In genomic region chr10:76117966-76118365, GRCm38 (mm10) we compare ENCODE assay signal across 8 mouse cellular contexts. TPM values are rescaled to one million over a fixed set of nuclear protein-coding genes. Genes with fewer than 3 reads are reported as not detected.
DNase-seq lines count a peak whose midpoint lies in the region; ATAC-seq and TF ChIP-seq lines count a peak whose summit lies in the region.

No protein-coding gene starts in this region.

- H3K27ac ChIP-seq in midbrain, embryonic 11.5 days (ENCODE audit: low read depth, low read length): no peak overlapping the region
- H3K27ac ChIP-seq in midbrain, embryonic 13.5 days: no peak overlapping the region
- H3K27ac ChIP-seq in cortical plate, adult 2 months (ENCODE audit: insufficient read depth, low read length): no peak overlapping the region
- no peak overlapping the region for H3K27ac ChIP-seq in intestine, embryonic 15.5 days
- no peak overlapping the region for H3K27ac ChIP-seq in liver, embryonic 14.5 days

- no peaks in the 10 kb centered on the region for H3K9me3 ChIP-seq in midbrain, embryonic 11.5 days (ENCODE audit: control insufficient read depth, low read length)
- H3K9me3 ChIP-seq in midbrain, embryonic 13.5 days: no peaks in the 10 kb centered on the region
- H3K9me3 ChIP-seq in intestine, embryonic 15.5 days: no peaks in the 10 kb centered on the region
- no peaks in the 10 kb centered on the region for H3K9me3 ChIP-seq in liver, embryonic 14.5 days (ENCODE audit: control insufficient read depth, low read length)

- peak; percentile 28 for TF ChIP-seq CTCF in cortical plate, adult 2 months (IDR thresholded peaks at IDR 0.05; ENCODE audit: extremely low read depth, insufficient read depth, low read length)
- peak; percentile 94 for TF ChIP-seq CTCF in liver, embryonic 14.5 days (IDR thresholded peaks at IDR 0.05; ENCODE audit: low read depth)

- no peak for TF ChIP-seq EP300 in liver, embryonic 14.5 days (IDR thresholded peaks at IDR 0.05; ENCODE audit: low read depth)

- no peak for TF ChIP-seq POLR2A in cortical plate, adult 2 months (IDR thresholded peaks at IDR 0.05; ENCODE audit: extremely low read depth, insufficient read depth, low read length)

- H3K36me3 ChIP-seq in midbrain, embryonic 11.5 days (ENCODE audit: control insufficient read depth, insufficient read depth, low read length): no peaks in the 10 kb centered on the region
- H3K36me3 ChIP-seq in midbrain, embryonic 13.5 days: no peaks in the 10 kb centered on the region
- no peaks in the 10 kb centered on the region for H3K36me3 ChIP-seq in intestine, embryonic 15.5 days
- no peaks in the 10 kb centered on the region for H3K36me3 ChIP-seq in liver, embryonic 14.5 days (replicated peaks; ENCODE audit: control insufficient read depth, insufficient read depth, low read depth)

- no peak overlapping the region for H3K4me2 ChIP-seq in midbrain, embryonic 11.5 days
- no peak overlapping the region for H3K4me2 ChIP-seq in midbrain, embryonic 13.5 days (replicated peaks)
- H3K4me2 ChIP-seq in intestine, embryonic 15.5 days (replicated peaks): no peak overlapping the region
- H3K4me2 ChIP-seq in liver, embryonic 14.5 days (ENCODE audit: low read depth): no peak overlapping the region

- H3K9ac ChIP-seq in midbrain, embryonic 11.5 days (ENCODE audit: low read length): no peak overlapping the region
- H3K9ac ChIP-seq in midbrain, embryonic 13.5 days (replicated peaks): no peak overlapping the region
- H3K9ac ChIP-seq in intestine, embryonic 15.5 days: no peak overlapping the region
- no peak overlapping the region for H3K9ac ChIP-seq in liver, embryonic 14.5 days (replicated peaks)

- peak; percentile 85 for DNase-seq in midbrain, embryonic 11.5 days (ENCODE audit: low spot score, missing footprints)
- DNase-seq in adrenal gland, adult (ENCODE audit: inconsistent age in 2 of 2, low spot score in 1 of 2): peak; percentile 72 to 87
- peak in 2 of 3 experiments; percentile 18 to 31 for DNase-seq in liver, embryonic 14.5 days (ENCODE audit: low read depth in 3 of 3, low spot score in 3 of 3)
- DNase-seq in retina, postnatal 1 day: peak; percentile 63
- DNase-seq in urinary bladder, postnatal 36 days (ENCODE audit: low spot score in 2 of 2): peak; percentile 31 to 43

- H3K4me1 ChIP-seq in midbrain, embryonic 11.5 days (ENCODE audit: control insufficient read depth, insufficient read depth, low read length): no peaks in the 10 kb centered on the region
- peaks cover 7% of the 10 kb centered on the region; the same call in 1 of the 2 replicates for H3K4me1 ChIP-seq in midbrain, embryonic 13.5 days (replicated peaks)
- no peaks in the 10 kb centered on the region for H3K4me1 ChIP-seq in cortical plate, adult 2 months (ENCODE audit: control insufficient read depth, insufficient read depth, low read length)
- no peaks in the 10 kb centered on the region for H3K4me1 ChIP-seq in intestine, embryonic 15.5 days (replicated peaks)
- H3K4me1 ChIP-seq in liver, embryonic 14.5 days (replicated peaks; ENCODE audit: control insufficient read depth in 2 of 2, insufficient read depth in 2 of 2, low read length in 1 of 2): peaks cover 0 to 2% of the 10 kb centered on the region in 2 experiments; a peak in 2 of 4 replicates

- 28% methylated on average over 5 of the region's 5 CpGs for WGBS in midbrain, embryonic 11.5 days
- WGBS in midbrain, embryonic 13.5 days: 35% methylated on average over 5 of the region's 5 CpGs
- 39% methylated on average over 5 of the region's 5 CpGs for WGBS in intestine, embryonic 15.5 days
- 17% methylated on average over 5 of the region's 5 CpGs for WGBS in liver, embryonic 14.5 days (ENCODE audit: insufficient replicate concordance)

- no peak overlapping the region for H3K4me3 ChIP-seq in midbrain, embryonic 11.5 days (ENCODE audit: low read depth, low read length)
- no peak overlapping the region for H3K4me3 ChIP-seq in midbrain, embryonic 13.5 days (replicated peaks)
- H3K4me3 ChIP-seq in cortical plate, adult 2 months (ENCODE audit: insufficient read depth, low read length): no peak overlapping the region
- no peak overlapping the region for H3K4me3 ChIP-seq in intestine, embryonic 15.5 days (replicated peaks)
- no peak overlapping the region for H3K4me3 ChIP-seq in liver, embryonic 14.5 days (ENCODE audit: insufficient read depth in 1 of 2, low read depth in 2 of 2, low read length in 2 of 2)

- ATAC-seq in midbrain, embryonic 11.5 days (ENCODE audit: low FRiP score): no peak
- ATAC-seq in midbrain, embryonic 13.5 days: no peak
- peak; percentile 54; the same call in 1 of the 2 replicates for ATAC-seq in intestine, embryonic 15.5 days
- ATAC-seq in liver, embryonic 14.5 days (ENCODE audit: insufficient read depth): no peak

- no peaks in the 10 kb centered on the region for H3K27me3 ChIP-seq in midbrain, embryonic 11.5 days (ENCODE audit: control insufficient read depth, insufficient read depth, low read length)
- H3K27me3 ChIP-seq in midbrain, embryonic 13.5 days: no peaks in the 10 kb centered on the region
- no peaks in the 10 kb centered on the region for H3K27me3 ChIP-seq in intestine, embryonic 15.5 days (replicated peaks)
- no peaks in the 10 kb centered on the region for H3K27me3 ChIP-seq in liver, embryonic 14.5 days (ENCODE audit: control insufficient read depth, insufficient read depth, low read length)

RNA-seq across cellular contexts. Expression of gene Slc5a4b, which starts 7.2 kb away (rescaled TPM):
- not detected in 2 replicates for polyA plus RNA-seq in midbrain, embryonic 11.5 days (2014; fragmentation: Nextera tagmentation; extraction: Ambion mirVana)
- not detected in 2 replicates for polyA plus RNA-seq in midbrain, embryonic 13.5 days (2015; fragmentation: Nextera tagmentation; extraction: Ambion mirVana)
- polyA plus RNA-seq in cortical plate, adult 2 months (2012; rRNA removed): not detected in 2 replicates
- 0.36 and 0.52 TPM in 2 replicates for polyA plus RNA-seq in intestine, embryonic 15.5 days (2015; fragmentation: Nextera tagmentation; extraction: Ambion mirVana)
- polyA plus RNA-seq in liver, embryonic 14.5 days (2012; rRNA removed): 0.08 and 0.10 TPM in 2 replicates
- 0.03 and 0.18 TPM in 2 replicates for polyA plus RNA-seq in liver, embryonic 14.5 days (2014; fragmentation: Nextera tagmentation; extraction: Ambion mirVana)

RNA-seq across cellular contexts. Expression of gene Slc5a4a, which starts 29.3 kb away (rescaled TPM):
- polyA plus RNA-seq in midbrain, embryonic 11.5 days (2014; fragmentation: Nextera tagmentation; extraction: Ambion mirVana): not detected in 2 replicates
- polyA plus RNA-seq in midbrain, embryonic 13.5 days (2015; fragmentation: Nextera tagmentation; extraction: Ambion mirVana): 0.09 and 0.13 TPM in 2 replicates
- polyA plus RNA-seq in cortical plate, adult 2 months (2012; rRNA removed): not detected in 2 replicates
- 0.23 TPM in 1 of 2 replicates, not detected in the other for polyA plus RNA-seq in intestine, embryonic 15.5 days (2015; fragmentation: Nextera tagmentation; extraction: Ambion mirVana)
- 0.03 and 0.04 TPM in 2 replicates for polyA plus RNA-seq in liver, embryonic 14.5 days (2012; rRNA removed)
- not detected in 2 replicates for polyA plus RNA-seq in liver, embryonic 14.5 days (2014; fragmentation: Nextera tagmentation; extraction: Ambion mirVana)

Comparison
In these comparisons a context has a peak if more than half of its experiments do, and no peak if none do; other contexts are left out.
1. DNase-seq: peak in every context shown above with its lines; median percentile 85 in midbrain, embryonic 11.5 days; 80 in adrenal gland, adult; 63 in retina, postnatal 1 day; 37 in urinary bladder, postnatal 36 days; 24 in liver, embryonic 14.5 days.